Mouse (Mus musculus) intestine, postnatal 0 days (tissue): ENCODE data around the gene Pcca. TPM values are rescaled to one million over a fixed set of nuclear protein-coding genes. Genes with fewer than 3 reads are reported as not detected.

Experiments
- ATAC-seq: fragments of 200-750 bp; cut with Nextera tagmentation; 2 replicates; pipeline ENCODE4 v1.8.0; 2017; ENCODE audit warnings: mild to moderate bottlenecking, moderate TSS enrichment, moderate library complexity
- H3K27ac ChIP-seq: fragments of 300-500 bp; sonication (generic); 2 replicates; pipeline ENCODE4 v1.5.1; 2014; ENCODE audit warnings: mild to moderate bottlenecking, low read depth, low read length, moderate library complexity
- H3K27me3 ChIP-seq: fragments of 300-500 bp; sonication (generic); replicated peaks from 2 replicates; pipeline ENCODE4 v1.6.1; 2014; ENCODE audit warnings: low read length, mixed read lengths; ENCODE audit not compliant: control insufficient read depth, insufficient read depth
- H3K36me3 ChIP-seq: fragments of 300-500 bp; sonication (generic); 2 replicates; pipeline ENCODE4 v1.6.1; 2014; ENCODE audit warnings: mild to moderate bottlenecking, moderate library complexity; ENCODE audit not compliant: control insufficient read depth, insufficient read depth
- H3K4me1 ChIP-seq: fragments of 300-500 bp; sonication (generic); replicated peaks from 2 replicates; pipeline ENCODE4 v1.6.1; 2014; ENCODE audit warnings: antibody characterized with exemption, low read length, mixed read lengths; ENCODE audit not compliant: control insufficient read depth, insufficient read depth
- H3K4me2 ChIP-seq: fragments of 300-500 bp; sonication (generic); replicated peaks from 2 replicates; pipeline ENCODE4 v1.6.1; 2014; ENCODE audit warnings: low read depth, mild to moderate bottlenecking, moderate library complexity
- H3K4me3 ChIP-seq: fragments of 300-500 bp; sonication (generic); 2 replicates; pipeline ENCODE4 v1.5.1; 2014; ENCODE audit warnings: low read depth, low read length
- H3K9ac ChIP-seq: fragments of 300-500 bp; sonication (generic); 2 replicates; pipeline ENCODE4 v1.6.1; 2014; ENCODE audit warnings: mild to moderate bottlenecking, low read depth, low read length
- H3K9me3 ChIP-seq: fragments of 300-500 bp; sonication (generic); 2 replicates; pipeline ENCODE4 v1.6.1; 2016; ENCODE audit warnings: mixed run types; ENCODE audit not compliant: control insufficient read depth
- CTCF ChIP-seq: sonication (generic); IDR thresholded peaks from 2 replicates; pipeline ENCODE4 v1.5.1; 2016; ENCODE audit warnings: low read depth, mild to moderate bottlenecking, control low read depth, antibody characterized with exemption, moderate library complexity
- WGBS: fragments of 180-500 bp; shearing (Covaris S2); extraction: QIAGEN DNeasy Blood & Tissue Kit; methylation state at CpG from one replicate; pipeline ENCODE4 v1.1.7; 2014; 5-methylcytosine and 5-hydroxymethylcytosine counted together
- polyA plus RNA-seq: library from polyadenylated mRNA; unstranded; fragments of >200 nt; fragmentation: Nextera tagmentation; extraction: Ambion mirVana; gene quantifications from 2 replicates; pipeline ENCODE4 v1.2.1, GENCODE M21; 2015

Gene Pcca
- polyA plus RNA-seq, 1 experiment from 2014 or later: 5.9 TPM

GRCm38 (mm10) chr14:122896106-122896505 lies 362.0 kb downstream of the Pcca start:
- ATAC-seq: no peak
- 91% methylated on average over 1 of the region's 1 CpGs for WGBS
- H3K4me3 ChIP-seq: no peak overlapping the region

GRCm38 (mm10) chr14:122898550-122898949 lies 364.4 kb downstream of the Pcca start:
- peak; percentile 52 for TF ChIP-seq CTCF
- Histone ChIP-seq H3K36me3 (peaks cover 9% of the 10 kb centered on the region), H3K4me3 (no peak overlapping the region), H3K9ac (no peak overlapping the region), H3K4me2 (no peak overlapping the region), H3K4me1 (peaks cover 4% of the 10 kb centered on the region; the same call in 1 of the 2 replicates), H3K27me3 (no peaks in the 10 kb centered on the region), H3K27ac (no peak overlapping the region), H3K9me3 (no peaks in the 10 kb centered on the region)
- ATAC-seq: no peak

More at GRCm38 (mm10) chr14:122896106-122896505, 362.0 kb downstream of the Pcca start:
- Histone ChIP-seq H3K27me3 (no peaks in the 10 kb centered on the region), H3K27ac (no peak overlapping the region), H3K4me1 (no peaks in the 10 kb centered on the region), H3K4me2 (no peak overlapping the region), H3K9me3 (no peaks in the 10 kb centered on the region), H3K9ac (no peak overlapping the region), H3K36me3 (peaks cover 23% of the 10 kb centered on the region)
- no peak for TF ChIP-seq CTCF

DNA sequence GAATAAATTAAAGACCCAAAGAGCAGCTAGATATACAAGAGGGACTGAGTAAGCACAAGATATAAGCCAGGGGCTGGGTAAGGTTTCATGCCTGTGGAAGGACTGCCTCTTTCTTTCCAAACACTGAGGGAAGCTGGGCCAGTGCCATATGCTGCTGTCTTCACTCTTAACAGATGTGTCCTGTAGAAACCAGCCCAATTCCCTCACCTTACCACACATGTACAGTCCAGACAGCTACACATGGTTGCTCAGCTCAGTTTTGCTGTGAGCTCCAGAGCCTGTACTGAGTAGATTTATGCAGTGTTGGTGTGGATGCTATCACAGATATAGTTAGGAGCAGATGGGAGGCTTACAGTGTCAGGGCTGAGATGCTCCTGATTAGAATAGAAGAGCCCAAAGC lies 366.6 kb downstream of the Pcca start:
- Histone ChIP-seq H3K4me3 (no peak overlapping the region), H3K27ac (no peak overlapping the region), H3K27me3 (no peaks in the 10 kb centered on the region), H3K9ac (no peak overlapping the region), H3K4me1 (peaks cover 4% of the 10 kb centered on the region; the same call in 1 of the 2 replicates), H3K36me3 (peaks cover 9% of the 10 kb centered on the region), H3K4me2 (no peak overlapping the region), H3K9me3 (no peaks in the 10 kb centered on the region)
- no peak for ATAC-seq
- TF ChIP-seq CTCF: no peak

GRCm38 (mm10) chr14:122901177-122901576 lies 367.1 kb downstream of the Pcca start:
- Histone ChIP-seq H3K4me3 (no peak overlapping the region), H3K4me1 (peaks cover 4% of the 10 kb centered on the region; the same call in 1 of the 2 replicates), H3K9me3 (no peaks in the 10 kb centered on the region), H3K36me3 (peaks cover 9% of the 10 kb centered on the region), H3K27ac (no peak overlapping the region), H3K27me3 (no peaks in the 10 kb centered on the region), H3K4me2 (no peak overlapping the region; the same call in 1 of the 2 replicates), H3K9ac (no peak overlapping the region)
- ATAC-seq: no peak
- TF ChIP-seq CTCF: peak; percentile 61
- WGBS: 50% methylated on average over 3 of the region's 3 CpGs

GRCm38 (mm10) chr14:122901715-122902114 lies 367.6 kb downstream of the Pcca start:
- Histone ChIP-seq H3K27me3 (no peaks in the 10 kb centered on the region), H3K27ac (no peak overlapping the region), H3K4me3 (no peak overlapping the region), H3K4me1 (peaks cover 4% of the 10 kb centered on the region; the same call in 1 of the 2 replicates), H3K9me3 (no peaks in the 10 kb centered on the region), H3K4me2 (peak overlapping the region; percentile 0; the same call in 1 of the 2 replicates), H3K9ac (no peak overlapping the region), H3K36me3 (peaks cover 9% of the 10 kb centered on the region; the same call in 1 of the 2 replicates)
- no peak for TF ChIP-seq CTCF
- ATAC-seq: peak; percentile 61
- WGBS: 53% methylated on average over 2 of the region's 2 CpGs

GRCm38 (mm10) chr14:122902136-122902535 lies 368.0 kb downstream of the Pcca start:
- no peaks in the 10 kb centered on the region for H3K9me3 ChIP-seq
- no peak for TF ChIP-seq CTCF
- 27% methylated on average over 2 of the region's 2 CpGs for WGBS
- peaks cover 4% of the 10 kb centered on the region; the same call in 1 of the 2 replicates for H3K4me1 ChIP-seq
- ATAC-seq: peak; percentile 91
- H3K4me2 ChIP-seq: peak overlapping the region; percentile 0; the same call in 1 of the 2 replicates
- H3K36me3 ChIP-seq: peaks cover 9% of the 10 kb centered on the region; the same call in 1 of the 2 replicates
- no peak overlapping the region for H3K4me3 ChIP-seq
- no peak overlapping the region for H3K9ac ChIP-seq
- H3K27me3 ChIP-seq: no peaks in the 10 kb centered on the region
- H3K27ac ChIP-seq: peak overlapping the region; percentile 65; the same call in 1 of the 2 replicates
